Mouse (Mus musculus) activated CD4-positive, CD25-positive, alpha-beta regulatory T cell, adult 4 months (primary cell): ENCODE measurements at regions not wholly inside any gene's neighbourhood (a gene's known extent, or its start where the extent isn't known, plus 50 kb on each side); places are given as distances from the start of the nearest gene placed in this dataset.

Experiments used
- ATAC-seq: one replicate; pipeline ENCODE4 v1.8.0; 2017

DNA sequence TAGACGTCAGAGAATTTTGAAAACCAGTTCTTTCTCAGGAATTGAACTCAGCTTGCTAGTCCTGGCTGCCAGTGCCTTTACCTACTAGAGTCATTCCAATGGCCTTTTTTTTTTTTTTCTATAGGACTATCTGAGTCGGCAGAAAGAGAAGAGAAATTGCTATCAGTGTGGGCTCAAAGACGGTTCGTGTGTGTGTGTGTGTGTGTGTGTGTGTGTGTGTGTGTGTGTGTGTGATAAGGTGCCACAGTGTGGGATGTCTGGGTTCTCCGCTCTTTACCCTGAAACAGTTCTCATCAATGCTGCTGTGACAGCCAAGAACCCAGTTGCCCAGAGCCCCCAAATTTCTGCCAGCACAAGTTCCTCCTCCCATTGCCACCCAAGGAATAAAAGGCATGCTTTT is 146.1 kb downstream of the Rybp start:
- ATAC-seq, result no peak

GRCm38 (mm10) chr6:100140581-100141114 is 146.6 kb downstream of the Rybp start:
- ATAC-seq, result no peak

DNA sequence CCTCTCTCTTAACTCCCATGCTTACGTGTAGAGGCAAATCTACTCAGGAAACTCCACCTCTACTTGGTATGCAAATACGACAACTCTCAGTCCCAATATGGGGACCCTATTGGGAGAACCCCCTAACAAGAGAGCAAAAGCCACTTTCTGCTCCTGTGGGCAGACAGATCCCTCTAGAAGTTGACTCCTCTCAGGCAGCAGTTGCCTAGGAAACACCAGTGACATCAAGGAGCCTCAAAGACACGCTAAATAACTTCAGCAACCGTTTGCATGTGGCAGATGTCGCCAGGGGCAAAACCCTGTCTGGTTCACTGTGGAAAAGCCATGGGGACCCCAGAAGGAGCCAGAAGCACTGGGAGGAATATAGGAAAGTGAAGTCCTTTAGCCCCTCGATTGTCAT is 147.5 kb downstream of the Rybp start:
- no peak for ATAC-seq

DNA sequence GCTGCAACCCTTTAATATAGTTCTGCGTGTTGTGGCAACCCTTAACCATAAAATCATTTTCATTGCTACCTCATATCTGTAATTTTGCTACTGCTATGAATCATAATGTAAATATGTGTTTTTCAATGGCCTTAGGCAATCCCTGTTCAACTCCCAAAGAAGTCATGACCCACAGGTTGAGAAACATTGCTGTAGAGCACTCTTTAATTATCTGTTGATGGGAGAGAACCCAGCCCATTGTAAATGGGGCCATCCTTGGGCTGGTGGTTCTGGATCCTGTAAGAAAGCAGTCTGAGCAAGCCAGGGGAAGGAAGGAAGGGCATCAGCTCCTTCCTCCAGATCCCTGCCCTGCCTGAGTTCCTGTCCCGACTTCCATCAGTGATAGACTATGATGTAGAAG is 148.6 kb downstream of the Rybp start:
- no peak for ATAC-seq

DNA sequence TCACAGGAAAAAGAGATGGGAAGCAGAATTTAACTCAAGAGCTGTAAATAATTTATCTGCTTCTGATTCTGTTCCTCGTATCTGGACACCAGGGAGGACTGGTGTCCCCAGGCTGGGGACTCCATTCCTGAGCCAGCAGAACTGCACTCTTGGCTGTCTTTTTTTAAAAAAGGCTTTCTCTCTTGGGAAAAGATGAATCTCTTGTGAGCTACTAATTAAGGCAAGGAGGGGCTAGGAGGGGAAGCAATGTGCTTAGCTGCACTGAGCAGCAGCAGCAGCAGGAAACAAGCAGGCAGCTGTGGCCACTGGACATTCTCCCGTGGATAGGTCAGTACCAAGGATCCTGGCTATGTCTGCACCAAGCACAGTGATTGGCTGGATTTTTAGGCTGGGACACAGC is 152.1 kb downstream of the Rybp start:
- ATAC-seq, result no peak

- ATAC-seq, result no peak
These were observed 153.3 kb downstream of the Rybp start for GRCm38 (mm10) chr6:100133970-100134369.

GRCm38 (mm10) chr6:100132916-100133600 is 154.2 kb downstream of the Rybp start:
- ATAC-seq, result no peak

- ATAC-seq, result no peak
These were observed 159.8 kb downstream of the Rybp start for GRCm38 (mm10) chr6:100127221-100128143.

GRCm38 (mm10) chr6:100126736-100127135 is 160.5 kb downstream of the Rybp start:
- ATAC-seq, result no peak

DNA sequence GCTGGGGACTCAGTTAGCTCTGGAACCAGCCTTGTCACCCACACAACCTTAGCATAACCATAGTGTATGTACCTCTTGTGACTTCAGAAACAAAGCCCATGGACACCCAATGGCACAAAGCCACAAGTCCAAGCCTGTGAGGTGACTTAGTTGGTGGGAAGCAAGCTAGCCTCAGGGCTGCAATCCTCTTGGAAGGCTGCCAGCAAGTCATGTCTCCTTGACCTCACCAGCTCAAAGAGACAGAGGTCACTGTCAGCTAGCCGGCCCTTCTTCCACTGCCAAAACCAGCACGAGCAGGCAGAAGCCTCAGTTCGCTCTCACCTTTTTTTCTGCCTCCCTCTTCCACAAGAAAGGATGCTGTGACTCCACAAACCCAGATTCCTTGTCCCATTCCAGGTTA is 161.0 kb downstream of the Rybp start:
- ATAC-seq, result no peak

DNA sequence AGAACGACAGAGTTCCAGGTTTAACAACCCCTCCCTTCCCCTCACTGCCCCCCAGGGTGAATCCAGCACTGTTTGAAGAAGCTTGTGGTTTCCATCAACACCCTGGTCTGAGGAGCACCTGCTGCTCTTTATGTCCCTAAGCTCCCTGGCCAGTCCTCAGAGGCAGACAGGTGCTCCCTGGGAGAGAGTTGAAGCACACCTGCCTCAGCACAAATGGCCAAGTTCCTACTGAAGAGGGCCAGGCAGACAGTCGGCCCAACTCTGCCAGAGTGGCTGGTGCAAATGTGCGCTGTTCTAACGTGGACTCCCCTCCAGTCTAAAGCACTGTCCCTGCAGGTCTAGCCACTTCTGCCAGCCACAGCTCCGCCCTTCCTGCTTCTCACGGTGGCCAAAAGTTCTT is 166.0 kb downstream of the Rybp start:
- ATAC-seq, result no peak

DNA sequence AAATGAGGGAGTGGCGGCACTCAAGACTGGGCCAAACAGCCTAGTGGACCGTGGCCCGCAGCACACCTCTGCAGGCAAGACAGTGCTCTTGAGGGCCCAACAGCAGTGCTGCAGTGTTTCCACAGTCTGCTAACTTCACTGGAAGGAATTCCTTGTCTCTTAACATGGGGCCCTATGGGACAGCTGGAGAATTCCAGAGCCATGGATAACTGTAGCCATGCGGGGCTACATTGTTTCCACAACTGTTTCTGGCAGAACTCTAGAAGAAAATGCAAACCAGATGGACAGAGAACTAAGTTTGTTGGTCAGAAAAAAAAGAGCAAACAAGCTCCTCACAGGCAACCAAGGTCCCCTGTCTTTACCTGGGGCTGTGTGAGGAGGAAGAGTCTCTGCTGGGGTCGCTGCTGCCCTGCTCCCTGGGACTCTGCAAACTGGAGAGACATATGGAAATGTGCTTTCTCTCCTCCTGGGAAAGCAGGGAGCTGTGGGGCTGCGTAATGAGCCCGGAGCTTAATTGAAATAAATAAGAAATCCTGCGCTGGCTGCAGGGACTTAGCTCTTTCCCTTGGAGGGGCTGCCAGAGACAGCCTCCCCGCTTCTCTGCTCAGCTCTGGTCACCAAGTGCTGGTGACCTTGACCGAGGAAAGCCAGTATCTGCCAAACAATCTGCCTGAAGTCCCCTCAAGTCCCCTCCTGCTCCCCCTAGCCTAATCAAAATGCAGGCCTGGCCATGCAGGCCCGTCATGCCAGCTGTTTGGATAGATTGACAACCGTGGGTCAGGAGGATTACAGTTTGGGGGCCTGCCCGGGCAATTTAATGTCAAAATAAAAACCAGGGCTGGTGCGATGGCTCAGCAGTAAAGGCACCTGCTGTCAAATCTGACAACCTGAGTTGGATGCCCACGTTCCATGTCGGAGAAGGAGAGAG is 167.0 kb downstream of the Rybp start:
- no peak for ATAC-seq

DNA sequence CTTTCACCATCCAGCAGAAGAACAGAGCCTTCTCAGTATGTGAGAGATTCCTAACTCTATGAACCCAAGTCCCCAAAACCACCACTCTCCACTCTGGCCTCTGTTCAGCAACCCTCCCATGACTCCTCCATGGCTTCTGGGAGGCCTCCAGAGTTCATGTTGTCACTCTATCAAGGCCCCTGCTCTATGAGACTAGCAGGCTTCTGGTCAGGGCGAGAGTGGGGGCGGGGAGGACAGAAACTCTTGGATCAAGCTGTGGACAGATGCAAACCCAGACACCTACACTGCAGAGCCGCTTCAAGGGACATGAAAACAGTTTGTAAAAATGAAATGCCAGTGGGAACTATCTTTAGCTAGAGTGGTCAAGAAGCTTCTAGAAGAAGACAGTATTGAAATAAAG is 170.2 kb downstream of the Rybp start:
- no peak for ATAC-seq

DNA sequence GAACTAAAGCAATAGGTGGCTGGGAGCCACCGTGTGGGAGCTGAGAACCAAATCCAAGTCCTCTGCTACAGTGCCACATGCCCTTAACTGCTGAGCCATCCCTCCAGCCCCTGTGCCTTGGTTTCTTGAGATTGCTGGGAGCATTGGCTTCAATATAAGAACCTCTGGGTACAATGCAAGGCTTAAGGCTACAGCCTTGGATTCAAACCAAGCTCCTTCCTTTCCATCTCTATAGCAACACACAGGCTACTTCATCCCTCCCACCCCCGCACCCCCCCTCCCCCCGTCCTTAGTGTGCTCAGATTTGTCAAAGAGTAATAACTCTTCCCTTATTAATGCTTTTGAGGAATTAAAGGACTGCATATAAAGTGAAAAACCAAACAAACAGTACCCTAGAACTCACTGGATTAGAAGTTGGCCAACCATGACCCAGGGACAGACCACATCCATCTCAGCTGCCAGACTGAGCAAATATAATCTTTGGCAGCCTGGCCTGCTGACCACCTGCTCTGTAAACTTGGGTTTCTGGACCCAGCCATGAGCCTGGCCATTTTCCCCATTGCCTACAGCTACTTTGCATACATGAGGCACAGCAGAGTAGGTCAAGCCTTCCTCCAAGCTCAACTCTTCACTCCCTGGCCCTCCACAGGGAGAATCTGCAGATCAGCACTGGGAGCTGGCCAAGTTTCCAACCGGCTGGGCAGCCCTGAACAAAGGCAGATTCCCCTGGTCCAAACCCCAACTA is 173.7 kb downstream of the Rybp start:
- no peak for ATAC-seq

DNA sequence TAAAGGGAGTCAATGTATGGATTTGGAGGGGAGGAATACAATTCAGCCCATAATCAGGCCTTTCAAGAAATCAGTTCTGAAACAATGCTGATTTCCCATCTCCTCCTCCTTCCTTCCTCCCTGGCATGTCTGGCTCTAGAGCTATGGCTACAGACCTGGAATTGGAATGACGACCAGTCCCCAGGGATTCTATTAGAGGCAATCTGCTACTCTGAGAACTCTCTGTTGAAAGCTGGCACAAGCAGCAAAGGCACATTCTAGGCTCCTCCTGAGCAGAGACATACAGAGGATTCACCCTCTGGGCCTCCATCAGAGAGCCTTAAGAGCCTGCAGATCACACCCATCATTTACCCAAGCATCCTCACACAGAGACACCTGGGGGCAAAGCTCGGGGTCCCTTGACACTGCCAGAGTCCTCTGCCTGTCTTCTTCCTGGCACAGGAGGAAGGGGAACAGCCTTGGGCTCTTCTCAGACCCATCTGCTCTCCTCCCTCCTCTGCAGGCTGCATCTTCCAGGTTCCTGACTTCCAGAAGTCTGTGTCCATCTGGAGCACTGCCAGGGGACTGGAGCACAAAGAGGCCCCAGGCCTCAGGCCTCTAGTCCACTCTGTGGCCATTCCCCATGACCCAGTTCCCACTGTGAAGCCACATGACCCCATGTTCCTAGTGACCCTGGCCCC is 176.2 kb downstream of the Rybp start:
- no peak for ATAC-seq

DNA sequence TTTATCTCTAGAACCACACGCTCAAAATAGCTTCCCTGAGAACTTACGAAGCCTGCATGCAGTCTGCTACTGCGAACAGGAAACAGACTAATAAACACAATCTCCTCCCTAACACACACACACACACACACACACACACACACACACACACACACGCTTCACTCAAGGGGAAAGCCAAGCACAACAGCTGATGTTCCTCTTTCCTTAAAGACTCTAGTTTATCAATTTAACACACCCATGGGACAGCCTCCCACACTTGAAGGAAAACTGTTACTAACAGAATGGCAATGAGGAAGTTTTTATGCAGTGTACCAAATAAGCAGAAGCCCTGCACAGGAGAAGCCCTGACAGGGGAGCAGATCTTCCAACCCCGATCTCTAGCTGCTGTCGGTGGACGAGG is 177.3 kb downstream of the Rybp start:
- ATAC-seq, result no peak

- ATAC-seq, result no peak
These were observed 177.9 kb downstream of the Rybp start for GRCm38 (mm10) chr6:100109351-100109750.

- no peak for ATAC-seq
These were observed 179.8 kb downstream of the Rybp start for GRCm38 (mm10) chr6:100107508-100107907.

DNA sequence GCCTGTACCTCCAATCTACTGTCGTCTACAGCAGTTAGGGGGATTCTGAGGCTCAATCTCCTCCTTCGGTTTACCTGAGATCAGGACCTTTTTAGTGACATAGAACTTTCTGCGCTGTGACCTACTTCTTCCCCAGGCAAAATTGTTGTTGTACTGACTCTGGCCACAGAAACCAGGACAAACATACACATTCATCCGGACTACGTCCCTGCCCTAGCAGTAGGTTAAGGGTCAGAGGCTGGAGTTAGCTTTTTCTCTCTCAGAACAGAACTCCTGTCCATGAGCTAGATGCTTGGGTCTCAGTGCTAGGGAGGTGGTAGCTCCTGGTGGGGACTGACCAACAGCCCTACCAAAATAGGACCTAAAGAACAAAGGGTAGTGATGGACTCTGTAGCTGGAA is 180.2 kb downstream of the Rybp start:
- no peak for ATAC-seq

- no peak for ATAC-seq
These were observed 186.6 kb downstream of the Rybp start for GRCm38 (mm10) chr6:100100565-100101133.
